Mouse (Mus musculus): Measurements from ENCODE around the gene Gm15217. TPM values are rescaled to one million over a fixed set of nuclear protein-coding genes. Genes with fewer than 3 reads are reported as not detected.

The Gm15217 gene
- polyA plus RNA-seq, 1 experiment from 2014 or later: not detected

DNA sequence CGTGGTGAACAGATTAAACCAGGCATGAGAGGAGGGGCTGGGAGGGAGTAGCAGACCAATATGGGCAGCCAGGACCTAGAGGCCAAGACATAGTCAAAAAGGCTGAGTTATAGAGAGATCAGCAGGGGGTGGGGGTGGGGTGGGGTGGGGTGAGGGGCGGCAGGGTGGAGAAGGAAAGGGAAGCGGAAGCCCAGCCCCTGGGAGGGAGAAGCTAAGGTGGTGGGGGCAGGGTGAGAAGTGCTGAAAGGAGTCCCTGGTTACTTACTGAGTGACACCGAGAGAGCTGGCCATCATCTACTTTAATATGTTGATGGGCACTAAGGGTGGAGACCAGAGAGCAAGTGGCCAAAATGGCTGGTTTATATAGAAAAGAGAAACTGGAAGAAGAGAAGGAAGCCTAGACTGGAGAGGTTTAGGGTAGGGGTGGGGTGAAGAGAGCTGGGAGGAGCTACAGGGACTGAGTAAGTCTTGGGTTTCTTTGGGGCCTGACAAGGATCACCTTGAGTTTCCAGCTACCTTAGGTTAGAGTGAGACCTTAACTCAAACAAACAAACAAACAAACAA is 31.4 kb downstream of the Gm15217 start:
- H3K9ac ChIP-seq (ENCODE audit: low read depth, low read length): no peak overlapping the region
- no peak overlapping the region for H3K4me3 ChIP-seq (ENCODE audit: low read depth, low read length)
- no peak overlapping the region for H3K27ac ChIP-seq (ENCODE audit: low read depth, low read length)
- no peaks in the 10 kb centered on the region for H3K27me3 ChIP-seq (ENCODE audit: control insufficient read depth, insufficient read depth, low read length)
- WGBS (ENCODE audit: insufficient replicate concordance): 47% methylated on average over 4 of the region's 4 CpGs
- H3K36me3 ChIP-seq (ENCODE audit: control insufficient read depth, insufficient read depth, low read length): no peaks in the 10 kb centered on the region
- no peak for ATAC-seq (replicated peaks; ENCODE audit: insufficient number of reproducible peaks, low FRiP score, low TSS enrichment)
- H3K4me1 ChIP-seq (ENCODE audit: control insufficient read depth, insufficient read depth, low read length): no peaks in the 10 kb centered on the region
- H3K9me3 ChIP-seq (replicated peaks; ENCODE audit: control insufficient read depth, low read length): no peaks in the 10 kb centered on the region
- H3K4me2 ChIP-seq: no peak overlapping the region

DNA sequence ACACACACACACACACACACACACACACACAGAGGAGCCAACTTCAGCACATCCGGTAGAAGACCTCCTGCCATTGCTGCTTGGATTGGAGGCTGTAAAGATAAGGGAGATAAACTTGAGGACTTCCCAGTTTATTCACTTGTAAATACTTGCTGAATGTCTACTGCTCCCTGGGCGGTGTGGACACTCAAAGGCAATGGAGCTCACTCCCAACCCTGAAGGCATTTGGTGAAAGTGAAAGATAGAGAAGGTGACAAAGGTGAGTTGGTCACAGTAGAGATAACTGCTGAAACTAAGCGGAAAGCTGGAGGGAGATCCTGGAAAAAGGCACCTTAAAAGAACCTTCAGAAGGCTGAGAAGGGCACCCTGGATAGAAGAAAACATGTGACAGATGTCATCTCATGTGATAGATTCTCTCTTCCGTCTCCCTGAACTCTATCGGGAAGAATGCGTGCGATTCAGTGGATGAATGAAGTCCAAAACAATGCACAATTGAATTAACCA is 33.3 kb downstream of the Gm15217 start:
- no peaks in the 10 kb centered on the region for H3K4me1 ChIP-seq (ENCODE audit: control insufficient read depth, insufficient read depth, low read length)
- no peak for ATAC-seq (replicated peaks; ENCODE audit: insufficient number of reproducible peaks, low FRiP score, low TSS enrichment)
- H3K9ac ChIP-seq (ENCODE audit: low read depth, low read length): no peak overlapping the region
- no peaks in the 10 kb centered on the region for H3K27me3 ChIP-seq (ENCODE audit: control insufficient read depth, insufficient read depth, low read length)
- H3K9me3 ChIP-seq (replicated peaks; ENCODE audit: control insufficient read depth, low read length): no peaks in the 10 kb centered on the region
- no peak overlapping the region for H3K27ac ChIP-seq (ENCODE audit: low read depth, low read length)
- no peak overlapping the region for H3K4me3 ChIP-seq (ENCODE audit: low read depth, low read length)
- no peaks in the 10 kb centered on the region for H3K36me3 ChIP-seq (ENCODE audit: control insufficient read depth, insufficient read depth, low read length)
- 59% methylated on average over 7 of the region's 7 CpGs for WGBS (ENCODE audit: insufficient replicate concordance)
- no peak overlapping the region for H3K4me2 ChIP-seq

DNA sequence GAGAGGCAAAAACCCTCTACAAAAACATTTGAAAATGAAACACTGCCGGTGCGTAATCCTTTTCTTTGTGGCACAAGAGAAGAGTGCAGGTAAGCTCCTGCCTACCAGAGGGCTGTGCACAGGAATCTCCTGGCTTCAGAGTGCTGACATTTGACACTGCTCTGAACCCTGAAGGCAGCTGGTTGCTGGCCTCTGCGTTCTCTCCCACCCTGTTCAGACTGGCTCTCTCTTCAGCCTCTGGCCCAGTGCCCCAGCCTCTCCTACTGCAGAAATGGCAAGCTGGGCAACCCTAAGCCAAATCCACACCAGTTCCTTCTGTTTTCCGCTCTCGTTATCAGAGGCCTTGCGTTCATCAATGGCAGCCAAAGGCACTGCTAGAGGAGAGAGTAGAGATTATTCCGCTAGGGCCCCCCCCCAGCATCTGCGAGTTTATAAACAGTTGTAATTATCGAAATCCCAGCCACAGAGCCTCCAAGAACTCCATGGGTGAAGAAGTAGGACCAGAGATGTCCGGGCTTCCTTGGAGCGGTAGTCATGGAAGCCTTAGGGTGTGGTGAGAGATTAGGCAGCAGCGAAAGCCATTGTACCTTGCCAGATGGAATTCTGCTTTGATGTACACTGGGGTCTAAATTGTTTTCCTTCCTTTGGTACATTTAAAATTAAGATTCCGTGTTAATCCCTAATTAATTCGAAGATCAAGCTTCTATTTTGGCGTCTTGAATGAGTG is 39.3 kb downstream of the Gm15217 start:
- Histone ChIP-seq H3K27ac (ENCODE audit: low read depth, low read length) (no peak overlapping the region), H3K27me3 (ENCODE audit: control insufficient read depth, insufficient read depth, low read length) (no peaks in the 10 kb centered on the region), H3K4me2 (no peak overlapping the region), H3K4me1 (ENCODE audit: control insufficient read depth, insufficient read depth, low read length) (peaks cover 4% of the 10 kb centered on the region; the same call in 1 of the 2 replicates), H3K4me3 (ENCODE audit: low read depth, low read length) (no peak overlapping the region), H3K36me3 (ENCODE audit: control insufficient read depth, insufficient read depth, low read length) (no peaks in the 10 kb centered on the region), H3K9ac (ENCODE audit: low read depth, low read length) (no peak overlapping the region), H3K9me3 (replicated peaks; ENCODE audit: control insufficient read depth, low read length) (no peaks in the 10 kb centered on the region)
- 63% methylated on average over 15 of the region's 15 CpGs for WGBS (ENCODE audit: insufficient replicate concordance)
- no peak for ATAC-seq (replicated peaks; ENCODE audit: insufficient number of reproducible peaks, low FRiP score, low TSS enrichment)

DNA sequence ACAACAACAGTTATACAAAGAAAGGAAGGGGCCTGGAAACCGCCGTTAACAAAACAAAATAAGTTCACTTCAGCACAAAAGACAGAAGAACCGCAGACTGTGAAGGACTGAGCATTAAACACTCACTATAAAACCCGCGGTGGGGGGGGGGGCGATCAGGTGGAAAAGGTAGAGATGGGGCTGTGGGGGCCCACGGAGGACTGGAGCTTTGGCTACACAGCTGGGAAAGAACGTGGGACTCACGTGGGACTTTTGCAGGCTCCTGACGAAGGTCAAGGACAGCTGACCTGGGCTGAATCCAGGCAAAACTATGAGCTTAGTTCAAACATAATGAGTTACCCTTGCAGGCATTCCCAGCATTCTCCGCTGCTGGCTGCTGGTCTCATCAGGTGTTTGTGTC is 40.1 kb downstream of the Gm15217 start:
- WGBS (ENCODE audit: insufficient replicate concordance): 59% methylated on average over 11 of the region's 11 CpGs
- H3K27me3 ChIP-seq (ENCODE audit: control insufficient read depth, insufficient read depth, low read length): no peaks in the 10 kb centered on the region
- no peak overlapping the region for H3K27ac ChIP-seq (ENCODE audit: low read depth, low read length)
- H3K36me3 ChIP-seq (ENCODE audit: control insufficient read depth, insufficient read depth, low read length): no peaks in the 10 kb centered on the region
- no peak overlapping the region for H3K4me3 ChIP-seq (ENCODE audit: low read depth, low read length)
- H3K9ac ChIP-seq (ENCODE audit: low read depth, low read length): no peak overlapping the region
- H3K9me3 ChIP-seq (replicated peaks; ENCODE audit: control insufficient read depth, low read length): no peaks in the 10 kb centered on the region
- H3K4me1 ChIP-seq (ENCODE audit: control insufficient read depth, insufficient read depth, low read length): peaks cover 4% of the 10 kb centered on the region; the same call in 1 of the 2 replicates
- ATAC-seq (replicated peaks; ENCODE audit: insufficient number of reproducible peaks, low FRiP score, low TSS enrichment): no peak
- no peak overlapping the region for H3K4me2 ChIP-seq

DNA sequence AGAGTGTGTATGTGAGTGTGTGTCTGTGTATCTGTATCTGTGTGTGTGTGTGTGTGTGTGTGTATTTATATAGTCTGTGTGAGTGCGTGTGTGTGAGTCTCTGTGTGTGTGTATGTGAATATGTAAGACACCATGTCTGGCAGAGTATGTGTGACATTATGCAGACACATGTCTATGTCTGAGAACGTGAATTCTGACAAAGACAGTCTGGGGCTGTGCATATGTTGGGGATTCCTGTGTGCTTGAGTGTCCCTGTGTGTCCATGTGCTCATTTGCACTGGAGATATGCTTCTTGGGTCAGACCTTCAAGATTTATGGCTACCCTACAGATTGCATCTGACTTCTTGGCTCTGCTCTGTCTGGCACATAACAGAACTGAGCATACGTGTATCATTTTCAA is 42.6 kb downstream of the Gm15217 start:
- H3K9me3 ChIP-seq (replicated peaks; ENCODE audit: control insufficient read depth, low read length): no peaks in the 10 kb centered on the region
- no peak overlapping the region for H3K4me3 ChIP-seq (ENCODE audit: low read depth, low read length)
- H3K9ac ChIP-seq (ENCODE audit: low read depth, low read length): no peak overlapping the region
- no peak overlapping the region for H3K4me2 ChIP-seq
- no peak for ATAC-seq (replicated peaks; ENCODE audit: insufficient number of reproducible peaks, low FRiP score, low TSS enrichment)
- H3K27me3 ChIP-seq (ENCODE audit: control insufficient read depth, insufficient read depth, low read length): no peaks in the 10 kb centered on the region
- WGBS (ENCODE audit: insufficient replicate concordance): 71% methylated on average over 3 of the region's 3 CpGs
- peaks cover 4% of the 10 kb centered on the region; the same call in 1 of the 2 replicates for H3K4me1 ChIP-seq (ENCODE audit: control insufficient read depth, insufficient read depth, low read length)
- H3K36me3 ChIP-seq (ENCODE audit: control insufficient read depth, insufficient read depth, low read length): no peaks in the 10 kb centered on the region
- no peak overlapping the region for H3K27ac ChIP-seq (ENCODE audit: low read depth, low read length)

DNA sequence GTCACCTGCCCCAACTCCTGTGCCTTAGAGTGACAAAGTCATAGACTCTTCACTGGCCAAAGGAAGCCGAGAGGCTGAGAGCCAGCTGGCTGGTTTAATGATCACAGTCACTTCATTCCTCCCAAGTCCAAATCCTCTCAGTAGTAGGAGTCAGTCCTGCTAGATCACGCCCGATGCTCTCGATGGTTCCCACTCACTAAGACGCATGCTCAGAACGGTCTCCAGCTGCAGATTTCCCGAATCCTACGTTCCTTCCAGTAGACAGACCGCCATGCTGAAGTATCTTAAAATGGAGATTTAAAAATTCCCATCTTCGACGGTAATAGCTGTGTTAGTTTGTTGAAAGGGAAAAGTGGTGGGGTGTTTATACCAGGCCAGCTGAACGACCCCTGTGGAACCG is 48.0 kb downstream of the Gm15217 start:
- Histone ChIP-seq H3K27me3 (ENCODE audit: control insufficient read depth, insufficient read depth, low read length) (no peaks in the 10 kb centered on the region), H3K4me3 (ENCODE audit: low read depth, low read length) (no peak overlapping the region), H3K4me1 (ENCODE audit: control insufficient read depth, insufficient read depth, low read length) (no peaks in the 10 kb centered on the region), H3K9me3 (replicated peaks; ENCODE audit: control insufficient read depth, low read length) (no peaks in the 10 kb centered on the region), H3K4me2 (no peak overlapping the region), H3K27ac (ENCODE audit: low read depth, low read length) (no peak overlapping the region), H3K36me3 (ENCODE audit: control insufficient read depth, insufficient read depth, low read length) (no peaks in the 10 kb centered on the region), H3K9ac (ENCODE audit: low read depth, low read length) (no peak overlapping the region)
- ATAC-seq (replicated peaks; ENCODE audit: insufficient number of reproducible peaks, low FRiP score, low TSS enrichment): no peak
- WGBS (ENCODE audit: insufficient replicate concordance): 86% methylated on average over 13 of the region's 13 CpGs

- Histone ChIP-seq H3K4me2 (no peak overlapping the region), H3K4me1 (ENCODE audit: control insufficient read depth, insufficient read depth, low read length) (no peaks in the 10 kb centered on the region), H3K9me3 (replicated peaks; ENCODE audit: control insufficient read depth, low read length) (no peaks in the 10 kb centered on the region), H3K27me3 (ENCODE audit: control insufficient read depth, insufficient read depth, low read length) (no peaks in the 10 kb centered on the region), H3K36me3 (ENCODE audit: control insufficient read depth, insufficient read depth, low read length) (no peaks in the 10 kb centered on the region), H3K27ac (ENCODE audit: low read depth, low read length) (no peak overlapping the region), H3K4me3 (ENCODE audit: low read depth, low read length) (no peak overlapping the region), H3K9ac (ENCODE audit: low read depth, low read length) (no peak overlapping the region)
- ATAC-seq (replicated peaks; ENCODE audit: insufficient number of reproducible peaks, low FRiP score, low TSS enrichment): no peak
- 89% methylated on average over 5 of the region's 5 CpGs for WGBS (ENCODE audit: insufficient replicate concordance)
Observed at GRCm38 (mm10) chr14:46430231-46430630, 51.0 kb downstream of the Gm15217 start.
